Mouse (Mus musculus) cerebellum, adult 2 months (tissue): ENCODE data around the gene Ctr9.

Experiments
- CTCF ChIP-seq: fragments of 200-500 bp; IDR thresholded peaks from 2 replicates; pipeline ENCODE4 v1.5.1; 2011; ENCODE audit warnings: low read depth, mild to moderate bottlenecking, control low read depth, low read length, moderate library complexity, borderline replicate concordance; ENCODE audit not compliant: insufficient read depth
- POLR2A ChIP-seq: fragments of 200-500 bp; IDR thresholded peaks from 2 replicates; pipeline ENCODE4 v1.6.1; 2011; ENCODE audit warnings: low read length, control low read depth, borderline replicate concordance; ENCODE audit not compliant: insufficient read depth

DNA sequence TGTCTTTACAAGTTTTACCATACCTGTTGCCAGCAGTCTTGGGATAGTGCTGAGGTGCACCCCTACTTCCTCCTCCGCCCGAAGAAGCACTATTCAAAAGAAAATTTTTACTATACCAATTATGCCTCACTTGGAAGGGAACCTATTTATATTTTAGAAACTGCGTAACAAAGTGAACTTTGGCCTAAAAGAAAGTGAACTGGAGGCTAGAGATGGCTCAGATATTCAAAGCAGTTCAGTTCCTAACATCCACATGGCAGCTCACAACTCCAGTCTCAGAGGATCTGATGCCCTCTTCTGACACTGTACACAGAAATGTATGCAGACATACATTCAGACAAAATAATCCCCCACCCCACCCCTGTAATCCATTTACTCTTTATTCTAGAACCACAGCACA lies 52.1 kb downstream of the Ctr9 start:
- TF ChIP-seq CTCF (no peak), POLR2A (no peak)
